Mouse (Mus musculus) embryonic stem cell, embryonic (primary cell): Measurements from ENCODE around the gene Vangl1.

ENCODE experiments used
- CTCF ChIA-PET, 4 experiments: fragments of 300-600 bp in 2 of 4; fragments of 350-600 bp in 2 of 4; sonication (Branson Sonifier 250); formaldehyde crosslinking; loops; one replicate each; lab custom pipeline; 2022; ENCODE audit warnings: inconsistent platforms in 2 of 4; lab: Charles Lee
- POLR2A ChIA-PET, 4 experiments: fragments of 300-600 bp in 2 of 4; fragments of 350-600 bp in 2 of 4; sonication (Branson Sonifier 250); formaldehyde crosslinking; loops; one replicate each; lab custom pipeline; 2022; ENCODE audit warnings: antibody characterized with exemption in 4 of 4, inconsistent platforms in 1 of 4; lab: Charles Lee

Gene Vangl1

GRCm38 (mm10) chr3:102108201-102108600, 96.3 kb downstream of the Vangl1 start:
- CTCF ChIA-PET: no interaction called here
- POLR2A ChIA-PET: interaction anchor here in 1 of 4 experiments (1.0 to 2.4 kb wide), 2 partner anchors 10 to 49 kb away, joined by 5 to 6 read pairs; no protein-coding TSS in a partner anchor

- CTCF ChIA-PET: interaction anchor here in 3 of 4 experiments (0.6 to 1.3 kb wide), 3 partner anchors 18 to 27 kb away, joined by 3 to 5 read pairs (median 4); no protein-coding TSS in a partner anchor
- POLR2A ChIA-PET: interaction anchor here (0.5 to 4.9 kb wide), 28 partner anchors 13 to 614 kb away, joined by 3 to 31 read pairs (median 4); partner anchors contain the start of genes Casq2 (in 1 of the 4) and Vangl1 (in 1 of the 4)
These were observed 100.5 kb downstream of the Vangl1 start for GRCm38 (mm10) chr3:102103811-102104565.
